Mouse (Mus musculus) midbrain, embryonic 16.5 days (tissue): ENCODE data around the gene Adgre5. TPM values are rescaled to one million over a fixed set of nuclear protein-coding genes. Genes with fewer than 3 reads are reported as not detected.

Experiments
- ATAC-seq: fragments of 200-750 bp; cut with Nextera tagmentation; 2 replicates; pipeline ENCODE4 v1.8.0; 2017; ENCODE audit warnings: moderate TSS enrichment
- H3K27ac ChIP-seq: fragments of 300-500 bp; sonication (generic); 2 replicates; pipeline ENCODE4 v1.5.1; 2014; ENCODE audit warnings: mild to moderate bottlenecking, low read length, mixed read lengths
- H3K27me3 ChIP-seq: fragments of 300-500 bp; sonication (generic); 2 replicates; pipeline ENCODE4 v1.6.1; 2014; ENCODE audit warnings: low read depth, low read length, mixed read lengths; ENCODE audit not compliant: control insufficient read depth, insufficient read depth
- H3K36me3 ChIP-seq: fragments of 300-500 bp; sonication (generic); 2 replicates; pipeline ENCODE4 v1.6.1; 2014; ENCODE audit warnings: mild to moderate bottlenecking, low read length, moderate library complexity, mixed read lengths; ENCODE audit not compliant: control insufficient read depth, insufficient read depth
- H3K4me1 ChIP-seq: fragments of 300-500 bp; sonication (generic); 2 replicates; pipeline ENCODE4 v1.6.1; 2014; ENCODE audit warnings: mild to moderate bottlenecking, low read length, mixed read lengths; ENCODE audit not compliant: control insufficient read depth, insufficient read depth
- H3K4me2 ChIP-seq: fragments of 300-500 bp; sonication (generic); 2 replicates; pipeline ENCODE4 v1.6.1; 2014; ENCODE audit warnings: mild to moderate bottlenecking, low read length, mixed read lengths
- H3K4me3 ChIP-seq: fragments of 300-500 bp; sonication (generic); 2 replicates; pipeline ENCODE4 v1.5.1; 2014; ENCODE audit warnings: low read depth, mild to moderate bottlenecking, low read length, moderate library complexity, mixed read lengths
- H3K9ac ChIP-seq: fragments of 300-500 bp; sonication (generic); 2 replicates; pipeline ENCODE4 v1.6.1; 2014; ENCODE audit warnings: low read depth, low read length, mixed read lengths
- H3K9me3 ChIP-seq: fragments of 300-500 bp; sonication (generic); replicated peaks from 2 replicates; pipeline ENCODE4 v1.6.1; 2014; ENCODE audit warnings: mild to moderate bottlenecking, low read length, mixed read lengths; ENCODE audit not compliant: control insufficient read depth, poor library complexity, severe bottlenecking
- WGBS: fragments of 180-500 bp; shearing (Covaris S2); extraction: QIAGEN DNeasy Blood & Tissue Kit; methylation state at CpG from one replicate; pipeline ENCODE4 v1.1.7; 2014; 5-methylcytosine and 5-hydroxymethylcytosine counted together
- microRNA-seq: library from miRNA; unstranded; fragments of <30 nt; microRNA quantifications from one replicate; pipeline ENCODE4, GENCODE M21; 2017
- polyA plus RNA-seq: library from polyadenylated mRNA; unstranded; fragments of >200 nt; fragmentation: Nextera tagmentation; extraction: Ambion mirVana; gene quantifications from 2 replicates; pipeline ENCODE4 v1.2.1, GENCODE M21; 2015

Adgre5 gene
- polyA plus RNA-seq, 1 experiment from 2014 or later, result 11.2 TPM

DNA sequence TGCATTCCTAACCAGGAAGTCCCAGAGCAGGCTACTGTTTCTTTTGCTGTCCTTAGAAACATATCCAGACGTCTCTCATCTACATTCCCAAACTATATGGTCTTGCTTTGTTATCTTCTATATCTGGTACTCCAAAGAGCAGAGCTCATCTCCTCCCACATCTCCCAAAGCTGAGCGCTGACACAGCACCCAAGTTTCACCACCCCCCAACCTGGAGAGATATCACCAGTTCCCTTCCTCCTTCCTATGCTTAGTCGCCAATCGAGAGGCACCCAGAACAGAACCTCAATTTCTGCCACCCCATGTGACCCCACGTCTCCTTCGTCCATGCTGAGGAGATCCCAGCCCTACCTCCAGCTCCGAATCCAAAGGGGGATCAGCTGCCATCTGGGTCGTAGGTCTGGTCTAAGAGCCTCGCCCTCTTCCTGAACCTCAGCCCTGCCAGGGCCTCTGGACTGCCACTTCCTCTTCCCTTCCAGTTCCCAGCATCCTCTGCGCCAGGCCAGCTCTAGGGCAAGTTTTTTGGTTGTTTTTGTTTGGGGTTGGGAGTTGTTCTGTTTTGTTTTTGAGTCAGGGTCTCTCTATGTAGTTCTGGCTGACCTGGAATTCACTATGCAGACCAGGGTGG, 47.4 kb downstream of the Adgre5 start:
- WGBS, result 87% methylated on average over 10 of the region's 10 CpGs
- ATAC-seq, result no peak

DNA sequence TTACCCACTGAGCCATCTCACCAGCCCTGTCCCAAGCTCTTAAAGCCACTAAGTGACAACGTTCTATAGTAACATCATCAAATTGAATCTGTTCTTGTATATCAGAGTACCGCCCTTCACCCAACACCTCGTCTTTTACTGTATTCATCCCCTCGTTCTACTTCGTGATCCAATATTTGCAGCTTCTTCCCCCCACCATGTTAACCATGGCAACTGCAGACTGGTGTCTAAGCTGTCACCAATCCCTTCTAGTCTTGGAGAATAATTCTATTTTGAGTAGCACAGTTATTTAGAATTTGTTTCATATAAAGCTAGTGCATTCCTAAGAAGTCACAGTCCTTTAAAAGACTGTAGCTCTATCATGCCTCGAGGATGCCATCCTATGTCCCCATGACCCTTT, 51.9 kb downstream of the Adgre5 start:
- H3K9ac ChIP-seq, result no peak overlapping the region
- ATAC-seq, result no peak
- H3K9me3 ChIP-seq, result no peaks in the 10 kb centered on the region
- H3K4me2 ChIP-seq, result no peak overlapping the region
- no peak overlapping the region for H3K27ac ChIP-seq
- no peaks in the 10 kb centered on the region for H3K4me1 ChIP-seq
- no peak overlapping the region for H3K4me3 ChIP-seq
- no peaks in the 10 kb centered on the region for H3K27me3 ChIP-seq
- 95% methylated on average over 6 of the region's 6 CpGs for WGBS
- H3K36me3 ChIP-seq, result peaks cover 34% of the 10 kb centered on the region

More for the DNA sequence above, 47.4 kb downstream of the Adgre5 start:
- Histone ChIP-seq H3K9ac (no peak overlapping the region), H3K9me3 (no peaks in the 10 kb centered on the region), H3K4me2 (no peak overlapping the region), H3K27ac (no peak overlapping the region), H3K27me3 (no peaks in the 10 kb centered on the region), H3K36me3 (peaks cover 22% of the 10 kb centered on the region), H3K4me3 (no peak overlapping the region), H3K4me1 (peaks cover 15% of the 10 kb centered on the region)

DNA sequence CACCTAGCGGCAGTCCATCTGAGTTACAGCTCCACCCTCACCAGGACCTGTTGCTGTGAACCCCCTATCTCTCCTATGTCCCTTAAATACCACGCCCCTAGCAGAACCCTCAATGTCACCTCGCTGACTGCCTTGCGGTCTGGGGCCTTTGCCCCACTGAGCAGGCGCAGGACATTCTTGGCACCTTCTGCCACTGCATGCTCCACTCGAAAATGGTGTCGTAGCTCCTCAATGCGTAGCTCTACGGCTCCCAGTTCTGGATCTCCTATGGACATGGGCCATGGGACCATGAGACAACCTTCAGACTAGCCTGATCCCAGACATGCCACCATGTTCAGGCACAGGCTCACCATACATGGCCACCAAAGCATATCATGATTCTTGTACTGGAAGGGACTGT, 56.6 kb downstream of the Adgre5 start:
- Histone ChIP-seq H3K4me3 (no peak overlapping the region), H3K4me2 (no peak overlapping the region), H3K9ac (no peak overlapping the region), H3K27me3 (no peaks in the 10 kb centered on the region), H3K27ac (no peak overlapping the region), H3K4me1 (no peaks in the 10 kb centered on the region), H3K9me3 (no peaks in the 10 kb centered on the region), H3K36me3 (peaks cover 31% of the 10 kb centered on the region)
- 96% methylated on average over 9 of the region's 9 CpGs for WGBS
- ATAC-seq, result no peak

DNA sequence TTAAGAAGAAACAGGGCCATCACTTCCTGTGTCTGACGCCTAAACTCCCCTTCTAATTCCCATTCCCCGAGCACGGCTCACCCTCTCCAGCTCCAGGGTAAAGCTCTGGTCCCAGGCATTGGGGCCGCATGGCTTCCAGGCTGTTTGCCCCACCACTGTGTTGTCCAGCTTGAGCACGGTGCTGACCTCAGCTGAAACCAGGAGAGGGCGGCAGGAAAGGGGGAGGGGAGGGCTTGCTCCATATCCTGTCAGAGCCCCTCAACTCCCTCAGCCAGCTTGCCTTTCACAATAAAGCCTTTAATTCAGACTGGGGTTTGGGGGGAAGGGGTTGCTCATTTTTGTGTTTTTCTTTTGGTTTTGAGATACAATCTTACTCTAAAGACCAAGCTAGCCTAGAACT, 60.0 kb downstream of the Adgre5 start:
- Histone ChIP-seq H3K27me3 (no peaks in the 10 kb centered on the region), H3K4me2 (no peak overlapping the region), H3K4me3 (no peak overlapping the region), H3K36me3 (peaks cover 44% of the 10 kb centered on the region), H3K9ac (no peak overlapping the region), H3K4me1 (no peaks in the 10 kb centered on the region), H3K9me3 (no peaks in the 10 kb centered on the region), H3K27ac (no peak overlapping the region)
- 40% methylated on average over 6 of the region's 6 CpGs for WGBS
- ATAC-seq, result no peak

DNA sequence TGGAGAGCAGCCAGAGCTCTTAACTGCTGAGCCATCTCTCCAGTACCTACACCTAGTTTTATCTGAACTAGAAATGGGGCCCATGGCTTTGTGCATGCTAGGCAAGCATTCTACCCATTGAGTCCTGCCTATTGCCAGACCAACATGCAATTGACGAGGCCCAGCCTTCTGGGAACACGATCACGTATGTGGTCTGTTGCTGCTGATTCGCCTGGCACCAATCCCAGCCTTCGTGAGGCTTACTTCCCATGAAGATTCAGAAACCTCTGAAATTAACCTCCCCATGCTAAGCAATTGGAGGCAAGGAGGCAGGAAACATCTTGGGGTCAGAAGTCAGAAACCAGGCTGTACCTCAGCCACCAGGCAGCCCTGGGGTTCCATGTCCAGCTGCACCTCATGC, 60.5 kb downstream of the Adgre5 start:
- Histone ChIP-seq H3K4me1 (no peaks in the 10 kb centered on the region), H3K27ac (no peak overlapping the region), H3K27me3 (no peaks in the 10 kb centered on the region), H3K9ac (no peak overlapping the region), H3K36me3 (peaks cover 42% of the 10 kb centered on the region), H3K9me3 (no peaks in the 10 kb centered on the region), H3K4me3 (no peak overlapping the region), H3K4me2 (no peak overlapping the region)
- 92% methylated on average over 5 of the region's 5 CpGs for WGBS
- ATAC-seq, result no peak

DNA sequence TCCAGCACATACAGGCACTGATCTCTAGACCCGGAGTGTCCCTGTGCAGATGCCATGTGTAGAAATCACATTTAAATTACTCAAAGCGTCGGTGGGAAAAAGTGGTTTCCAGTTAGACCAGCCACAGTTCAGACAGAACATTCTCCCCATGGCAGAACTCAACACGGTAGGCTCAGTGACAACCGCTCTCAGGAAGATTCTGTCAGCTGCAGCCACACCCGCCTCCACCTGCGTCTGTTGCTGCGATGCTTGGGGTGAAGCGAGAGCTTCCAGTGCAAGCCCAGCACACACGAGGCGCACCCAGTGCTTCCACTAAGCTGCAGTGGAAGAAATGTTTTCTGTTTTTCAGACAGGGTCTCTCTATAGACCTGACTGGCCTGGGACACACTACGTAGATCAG, 61.3 kb downstream of the Adgre5 start:
- no peak for ATAC-seq
- Histone ChIP-seq H3K36me3 (peaks cover 40% of the 10 kb centered on the region), H3K4me3 (no peak overlapping the region), H3K9ac (no peak overlapping the region), H3K9me3 (no peaks in the 10 kb centered on the region), H3K4me1 (no peaks in the 10 kb centered on the region), H3K4me2 (no peak overlapping the region), H3K27ac (no peak overlapping the region), H3K27me3 (no peaks in the 10 kb centered on the region)
- 96% methylated on average over 12 of the region's 12 CpGs for WGBS

DNA sequence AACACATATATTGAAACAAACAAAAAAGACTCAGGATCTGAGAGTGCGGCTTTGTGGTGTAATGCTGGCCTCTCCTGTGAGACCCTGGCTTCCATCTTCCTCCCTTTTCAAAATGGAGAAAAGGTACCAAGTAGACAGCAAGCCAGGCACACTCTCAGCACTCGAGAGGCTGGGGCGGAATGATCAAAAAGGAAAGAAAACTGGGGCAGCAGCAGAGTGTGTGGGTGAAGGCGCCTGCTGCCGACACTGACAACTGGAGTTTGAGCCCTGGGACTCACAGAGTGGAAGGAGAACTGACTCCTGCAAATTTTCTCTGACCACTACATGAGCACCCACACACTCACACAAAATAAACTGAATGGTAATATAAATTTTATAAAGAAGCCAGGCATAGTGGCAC, 66.6 kb downstream of the Adgre5 start:
- no peak overlapping the region for H3K4me2 ChIP-seq
- ATAC-seq, result no peak
- H3K36me3 ChIP-seq, result peaks cover 37% of the 10 kb centered on the region
- 95% methylated on average over 5 of the region's 5 CpGs for WGBS
- H3K27me3 ChIP-seq, result no peaks in the 10 kb centered on the region
- H3K4me1 ChIP-seq, result no peaks in the 10 kb centered on the region
- no peak overlapping the region for H3K9ac ChIP-seq
- H3K9me3 ChIP-seq, result no peaks in the 10 kb centered on the region
- H3K27ac ChIP-seq, result no peak overlapping the region
- no peak overlapping the region for H3K4me3 ChIP-seq

Small RNA genes lying within 50 kb of the gene (microRNA-seq; reads per million reads assigned to microRNA genes)
- gene Mir1668, result not detected

Other genes with a start within 250 kb of the Adgre5 start
- gene Olfr370, start 205.5 kb downstream of the Adgre5 start, polyA plus RNA-seq, result 0.07 TPM in 1 of 2 replicates, not detected in the other
- 320 and 338 TPM in 2 replicates for gene Ndufb7, start 174.7 kb downstream of the Adgre5 start, polyA plus RNA-seq
- 1,093 and 1,247 TPM in 2 replicates for gene Tecr, start 133.4 kb downstream of the Adgre5 start, polyA plus RNA-seq
- 60.2 and 60.8 TPM in 2 replicates for gene Dnajb1, start 133.1 kb downstream of the Adgre5 start, polyA plus RNA-seq
- gene Gipc1, start 88.6 kb downstream of the Adgre5 start, polyA plus RNA-seq, result 126 and 132 TPM in 2 replicates
- 0.97 and 1.1 TPM in 2 replicates for gene Ptger1, start 74.6 kb downstream of the Adgre5 start, polyA plus RNA-seq
- gene Pkn1, start 42.1 kb downstream of the Adgre5 start, polyA plus RNA-seq, result 27.4 and 28.7 TPM in 2 replicates
- 92.4 and 105 TPM in 2 replicates for gene Ddx39, start 26.1 kb downstream of the Adgre5 start, polyA plus RNA-seq
- 54.8 and 59.8 TPM in 2 replicates for gene Adgrl1, start 158.8 kb upstream of the Adgre5 start, polyA plus RNA-seq
- gene Gm10644, start 213.9 kb upstream of the Adgre5 start, polyA plus RNA-seq, result 0.58 and 0.69 TPM in 2 replicates
- gene Asf1b, start 214.2 kb upstream of the Adgre5 start, polyA plus RNA-seq, result 6.1 and 6.7 TPM in 2 replicates
- gene Prkaca, start 231.7 kb upstream of the Adgre5 start, polyA plus RNA-seq, result 225 and 231 TPM in 2 replicates